Mouse (Mus musculus): Measurements from ENCODE around the gene Kcnh1.

DNA sequence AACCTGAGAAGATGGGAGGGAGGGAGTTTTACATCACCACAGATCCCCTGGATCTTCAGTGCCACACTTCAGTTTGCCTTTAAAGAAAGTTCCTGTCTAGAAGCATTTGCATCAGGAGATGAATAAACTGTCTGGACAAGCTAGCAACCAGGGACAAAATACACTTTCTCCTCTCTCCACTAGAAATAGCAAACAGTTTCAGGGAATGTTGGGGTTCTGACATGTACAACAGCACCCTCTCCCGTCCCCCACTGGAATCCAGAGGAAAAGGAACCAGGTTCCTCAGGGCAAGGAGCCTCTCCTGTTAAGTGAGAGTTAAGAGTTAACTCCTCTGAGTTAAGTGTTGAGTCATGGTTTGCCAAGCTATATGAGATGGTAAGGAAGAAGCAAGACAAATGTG, 356.3 kb downstream of the Kcnh1 start:
- TF ChIP-seq POLR2A (IDR thresholded peaks at IDR 0.05; ENCODE audit: low read depth, low read length) (no peak), CTCF (IDR thresholded peaks at IDR 0.05; ENCODE audit: extremely low read depth, insufficient read length, insufficient replicate concordance, low read depth, low read length) (peak; percentile 14; the same call in 1 of the 2 replicates)

Data from small intestine, adult 2 months (tissue).